Mouse (Mus musculus) olfactory bulb, adult 2 months (tissue): ENCODE data around the gene Polr2g.

ENCODE experiments used
- CTCF ChIP-seq: fragments of 200-500 bp; IDR thresholded peaks from 2 replicates; pipeline ENCODE4 v1.5.1; 2012; ENCODE audit warnings: low read depth, mild to moderate bottlenecking, low read length, moderate library complexity; ENCODE audit not compliant: insufficient read depth
- POLR2A ChIP-seq: fragments of 200-500 bp; IDR thresholded peaks from 2 replicates; pipeline ENCODE4 v1.6.1; 2012; ENCODE audit warnings: mild to moderate bottlenecking, low read depth, low read length, moderate library complexity; ENCODE audit not compliant: insufficient read depth

GRCm38 (mm10) chr19:8839908-8840791 lies 41.8 kb upstream of the Polr2g start:
- TF ChIP-seq POLR2A (no peak), CTCF (no peak)
